Mouse (Mus musculus): ENCODE measurements around the gene Chordc1. TPM values are rescaled to one million over a fixed set of nuclear protein-coding genes. Genes with fewer than 3 reads are reported as not detected.
"Not testable (repeated sequence)": the region's sequence is repeated elsewhere in the genome, so short reads cannot be mapped to it uniquely, and the experiment has no call there.

The Chordc1 gene
- 100 to 1,000 TPM in 1 of 4 experiments, 10 to 100 TPM in 3; 65.8 to 121 (median 68.3) TPM for total RNA-seq (2022)

GRCm38 (mm10) chr9:18291571-18292429, at the start of gene Chordc1:
Chordc1 (plus strand) TSS chr9:18292125.
- DNase-seq, result peak; percentile 93

- DNase-seq, result no peak
Observed at GRCm38 (mm10) chr9:18275901-18276300, 16.0 kb upstream of the Chordc1 start.

GRCm38 (mm10) chr9:18276844-18277243, 15.1 kb upstream of the Chordc1 start:
- no peak for DNase-seq

DNA sequence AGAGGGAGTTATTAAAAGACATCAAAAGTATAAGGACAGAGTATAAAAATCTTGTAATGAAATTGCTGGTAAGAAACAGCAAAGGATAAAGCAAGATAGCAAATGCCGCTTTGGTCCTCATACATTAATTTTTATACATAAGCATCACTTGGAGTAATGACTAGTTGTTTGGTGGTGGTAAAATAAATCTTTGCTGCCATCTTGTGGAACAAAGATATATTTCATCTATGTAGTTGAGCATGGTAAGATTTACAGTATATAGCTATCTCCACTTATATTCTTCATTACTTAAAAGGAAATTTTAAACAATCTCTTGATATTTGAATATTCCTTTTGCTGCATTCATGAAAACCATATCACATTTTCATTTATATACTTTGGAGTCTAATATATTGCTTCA, 14.4 kb upstream of the Chordc1 start:
- DNase-seq, result no peak

GRCm38 (mm10) chr9:18278693-18279092, 13.2 kb upstream of the Chordc1 start:
- not testable (repeated sequence) for DNase-seq

DNA sequence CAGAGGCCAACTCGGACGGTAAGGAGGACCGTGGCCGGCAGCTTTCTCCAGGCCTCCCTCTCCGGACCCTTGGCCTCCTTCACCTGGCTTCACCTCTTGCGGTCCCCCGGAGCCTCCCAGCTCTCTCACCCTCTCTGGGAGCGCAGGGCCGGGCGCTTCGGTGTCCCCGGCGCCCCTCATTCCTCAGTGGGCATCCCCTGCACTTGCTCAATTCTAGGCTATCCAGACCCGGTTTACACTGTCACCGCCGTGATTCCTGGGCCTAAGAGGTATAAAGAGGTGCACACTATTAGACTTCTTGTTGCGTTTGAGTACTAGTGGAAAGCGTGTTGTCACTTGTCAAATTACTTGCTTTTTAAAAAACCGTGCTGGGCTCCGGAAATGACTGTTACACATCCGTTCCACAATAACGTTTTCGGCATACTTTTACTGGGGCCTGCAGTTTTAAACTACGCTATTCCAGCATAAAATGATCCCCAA, 558 bp downstream of the Chordc1 start:
- no peak for DNase-seq

GRCm38 (mm10) chr9:18293026-18293781, 1.3 kb downstream of the Chordc1 start:
- no peak for DNase-seq

- no peak for DNase-seq
Observed at GRCm38 (mm10) chr9:18298301-18298700, 6.4 kb downstream of the Chordc1 start.

- DNase-seq, result no peak
Observed at GRCm38 (mm10) chr9:18319990-18320389, 28.1 kb downstream of the Chordc1 start.

Other genes starting within 250 kb of the Chordc1 start
- gene Naalad2, start 110.9 kb downstream of the Chordc1 start, total RNA-seq (2022), result 1 to 10 TPM; 3.5 to 8.4 (median 4.7) TPM
- not detected for gene Ubtfl1, start 112.3 kb downstream of the Chordc1 start, total RNA-seq (2022)
- gene Mbd3l2, start 138.5 kb downstream of the Chordc1 start, total RNA-seq (2022), result not detected
- gene Zfp558, start 186.1 kb downstream of the Chordc1 start, total RNA-seq (2022), result 1 to 10 TPM; 1.2 to 2.5 (median 1.6) TPM
- not detected for gene Mbd3l1, start 186.2 kb downstream of the Chordc1 start, total RNA-seq (2022)